Mouse (Mus musculus) olfactory bulb, adult 2 months (tissue): ENCODE measurements around the gene Vmn1r2.
"Not testable (repeated sequence)": the region's sequence is repeated elsewhere in the genome, so short reads cannot be mapped to it uniquely, and the experiment has no call there.

ENCODE experiments used
- CTCF ChIP-seq: fragments of 200-500 bp; IDR thresholded peaks from 2 replicates; pipeline ENCODE4 v1.5.1; 2012; ENCODE audit warnings: low read depth, mild to moderate bottlenecking, low read length, moderate library complexity; ENCODE audit not compliant: insufficient read depth
- POLR2A ChIP-seq: fragments of 200-500 bp; IDR thresholded peaks from 2 replicates; pipeline ENCODE4 v1.6.1; 2012; ENCODE audit warnings: mild to moderate bottlenecking, low read depth, low read length, moderate library complexity; ENCODE audit not compliant: insufficient read depth

DNA sequence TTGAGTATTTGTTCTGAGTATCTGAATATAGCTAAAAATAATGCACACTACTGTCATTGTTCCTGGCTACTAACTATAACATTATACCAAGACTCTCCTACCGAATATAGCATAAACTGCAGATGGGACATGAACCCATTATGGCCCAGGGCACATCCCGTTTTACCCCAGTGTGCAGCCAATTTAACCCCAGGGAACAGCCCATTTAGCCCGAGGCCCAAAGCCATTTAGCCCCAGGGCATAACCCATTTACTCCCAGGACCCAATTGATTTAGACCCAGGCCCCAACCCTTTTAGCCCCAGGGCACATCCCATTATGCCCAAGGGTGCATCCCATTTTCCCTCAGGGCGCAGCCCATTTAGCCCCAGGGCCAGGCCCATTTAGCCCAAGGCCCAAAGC lies 7.5 kb downstream of the Vmn1r2 start:
- not testable (repeated sequence) for TF ChIP-seq POLR2A, CTCF
